Mouse (Mus musculus): Measurements from ENCODE around the gene Shisa3. TPM values are rescaled to one million over a fixed set of nuclear protein-coding genes. Genes with fewer than 3 reads are reported as not detected.

Gene Shisa3
- total RNA-seq (2021): under 1 TPM; 0.27 to 0.68 TPM

GRCm38 (mm10) chr5:67607804-67608673 is at the start of gene Shisa3:
Gene Shisa3 (plus strand): TSS chr5:67607882.
- no peak for DNase-seq (ENCODE audit: extremely low spot score in 1 of 2, low spot score in 1 of 2)

- no peak for DNase-seq (ENCODE audit: extremely low spot score in 1 of 2, low spot score in 1 of 2)
Measured at GRCm38 (mm10) chr5:67558644-67559043, 49.0 kb upstream of the Shisa3 start.

- DNase-seq (ENCODE audit: extremely low spot score in 1 of 2, low spot score in 1 of 2): no peak
Measured at GRCm38 (mm10) chr5:67559063-67559462, 48.6 kb upstream of the Shisa3 start.

- DNase-seq (ENCODE audit: extremely low spot score in 1 of 2, low spot score in 1 of 2): no peak
Measured at GRCm38 (mm10) chr5:67572552-67573155, 35.0 kb upstream of the Shisa3 start.

- no peak for DNase-seq (ENCODE audit: extremely low spot score in 1 of 2, low spot score in 1 of 2)
Measured at GRCm38 (mm10) chr5:67574039-67574438, 33.6 kb upstream of the Shisa3 start.

DNA sequence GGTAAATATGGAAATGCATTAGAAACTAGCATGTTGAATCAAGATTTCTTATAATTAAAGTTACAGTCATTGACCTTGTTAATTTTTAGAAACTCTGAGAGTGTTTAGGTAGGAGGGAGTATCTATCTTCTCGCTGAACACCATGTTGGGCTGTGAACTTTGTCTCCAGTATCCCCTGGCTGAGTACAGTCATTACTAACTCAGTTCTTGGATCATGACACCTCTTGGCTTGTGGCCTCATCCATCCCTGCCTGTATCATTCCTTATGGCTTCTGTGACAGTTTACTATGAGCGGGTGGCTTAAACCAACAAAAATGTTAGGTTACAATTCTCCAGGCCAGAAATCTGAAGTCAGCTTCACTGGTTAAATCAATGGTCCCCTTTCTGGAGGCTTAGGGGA is 32.0 kb upstream of the Shisa3 start:
- no peak for DNase-seq (ENCODE audit: extremely low spot score in 1 of 2, low spot score in 1 of 2)

DNA sequence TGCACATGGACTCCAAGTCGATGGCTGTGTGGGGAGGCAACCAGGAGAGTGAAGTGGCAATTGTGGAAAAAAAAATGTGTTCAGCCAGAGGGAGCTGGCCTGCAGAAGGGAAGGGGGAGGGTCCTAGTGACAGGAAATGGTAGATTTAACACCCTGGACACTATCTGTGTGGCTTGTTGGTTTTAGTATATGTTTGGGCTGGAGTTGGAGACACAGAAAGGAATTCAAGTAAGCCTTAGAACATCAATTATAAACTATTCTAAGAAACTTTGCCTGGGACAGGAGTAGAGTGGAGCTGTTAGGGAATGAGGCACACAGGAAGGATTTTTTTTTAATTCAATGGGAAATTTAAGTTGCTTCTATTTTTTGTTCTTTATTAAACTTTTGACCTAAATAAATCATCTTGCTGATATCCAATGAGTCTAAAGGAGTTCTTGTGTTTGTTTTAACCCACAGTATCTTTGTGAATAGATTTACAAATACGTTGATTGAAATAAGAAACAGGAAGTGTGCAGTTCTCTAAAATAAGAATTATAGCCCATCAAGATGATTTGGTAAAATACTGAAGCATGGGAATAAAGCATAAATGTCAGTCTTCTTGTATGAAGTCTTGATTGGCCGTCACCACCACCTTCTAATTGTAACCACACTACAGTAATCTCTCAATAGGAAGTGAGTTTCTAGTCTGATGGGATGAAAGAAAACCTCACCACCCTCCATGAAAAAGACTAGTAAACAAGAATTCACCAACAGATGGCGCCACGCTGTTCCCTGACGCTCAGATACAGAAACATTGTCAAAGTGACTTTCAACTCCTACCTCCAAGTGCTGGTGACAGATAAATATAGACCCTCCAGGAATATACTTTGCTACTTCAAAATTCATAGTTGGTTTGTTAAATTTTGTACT is 27.7 kb upstream of the Shisa3 start:
- DNase-seq (ENCODE audit: extremely low spot score in 1 of 2, low spot score in 1 of 2): peak in 1 of 2 experiments; percentile 10

- DNase-seq (ENCODE audit: extremely low spot score in 1 of 2, low spot score in 1 of 2): no peak
Measured at GRCm38 (mm10) chr5:67595070-67595469, 12.6 kb upstream of the Shisa3 start.

DNA sequence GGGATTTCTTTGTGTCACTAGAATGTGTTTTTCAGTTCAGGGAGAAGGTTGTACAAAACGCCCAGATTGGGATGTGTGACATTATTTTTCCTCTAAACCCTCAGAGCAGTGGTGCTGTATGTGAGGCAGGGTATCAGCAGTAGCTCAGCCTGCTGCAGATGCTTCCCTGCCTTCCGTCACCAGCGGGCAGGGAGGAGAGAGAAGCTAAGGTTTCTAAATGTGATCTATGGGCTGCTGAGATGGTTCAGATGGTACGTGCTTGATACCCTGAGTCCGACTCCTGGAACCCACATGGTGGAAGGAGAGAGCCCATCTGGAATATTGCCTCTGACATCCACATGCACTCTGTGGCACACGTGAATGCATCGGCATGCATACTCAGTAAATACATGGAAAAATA is 12.1 kb upstream of the Shisa3 start:
- no peak for DNase-seq (ENCODE audit: extremely low spot score in 1 of 2, low spot score in 1 of 2)

- DNase-seq (ENCODE audit: extremely low spot score in 1 of 2, low spot score in 1 of 2): no peak
Measured at GRCm38 (mm10) chr5:67599935-67600334, 7.7 kb upstream of the Shisa3 start.

DNA sequence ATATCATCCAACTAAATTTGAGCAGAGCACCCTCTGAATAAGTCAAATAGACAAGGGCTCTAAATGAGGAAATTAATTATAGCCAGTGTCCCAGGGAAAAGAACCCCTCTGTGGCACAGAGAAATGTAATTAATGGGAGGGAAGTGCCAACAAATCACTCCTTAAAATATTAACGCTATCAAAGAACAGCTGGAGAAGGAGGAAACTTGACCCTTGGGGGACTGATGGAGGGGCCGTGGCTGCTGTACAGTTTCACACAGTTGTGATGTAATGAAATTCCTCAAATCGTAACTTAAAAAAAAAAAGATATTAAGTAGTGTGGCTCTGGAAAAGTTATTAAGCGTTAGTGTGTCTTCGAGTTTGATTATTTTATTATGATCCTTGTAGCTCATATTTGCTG is 1.7 kb upstream of the Shisa3 start:
- DNase-seq (ENCODE audit: extremely low spot score in 1 of 2, low spot score in 1 of 2): no peak

DNA sequence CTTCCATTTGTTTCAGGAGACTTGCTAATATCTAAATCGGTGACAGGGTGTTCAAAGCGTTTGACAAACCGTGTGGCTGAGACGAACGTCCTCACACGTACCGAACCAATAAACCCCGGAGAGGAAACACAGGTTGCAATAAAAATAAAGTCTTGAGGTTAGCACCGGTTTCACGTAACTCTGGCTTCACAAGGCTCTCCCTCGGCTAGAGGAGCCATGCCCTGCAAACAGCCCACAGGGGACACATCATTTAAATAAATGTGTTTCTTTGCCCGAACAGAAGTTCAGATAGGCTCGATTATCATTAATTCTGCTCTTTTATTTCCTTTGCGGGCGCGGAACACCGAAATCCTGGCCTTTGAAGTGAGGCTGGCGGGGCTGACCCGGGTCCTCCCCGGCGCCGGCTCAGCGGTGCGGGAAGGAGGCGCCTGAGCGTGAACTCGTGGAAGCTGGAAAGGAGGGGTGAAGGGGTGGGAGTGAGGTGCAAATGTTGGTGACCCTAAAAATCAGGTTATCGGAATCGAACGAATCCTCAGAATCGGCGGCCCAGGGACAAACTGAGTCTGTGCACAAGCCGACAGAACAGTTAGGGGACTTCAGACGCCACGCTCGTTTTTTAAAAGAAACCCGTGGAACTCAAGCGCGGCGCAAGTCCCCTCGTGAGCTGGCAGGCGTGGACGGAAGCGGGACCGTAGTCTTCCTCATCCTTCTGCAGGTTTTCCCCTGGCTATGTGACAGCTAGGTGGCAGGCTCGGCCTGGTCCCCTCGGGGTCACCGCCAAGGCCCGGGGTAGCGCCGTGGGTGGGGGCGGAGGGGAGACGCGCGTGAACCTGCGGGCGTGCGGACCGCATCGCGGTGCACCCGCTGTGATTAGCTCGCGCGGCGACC is 522 bp upstream of the Shisa3 start:
- DNase-seq (ENCODE audit: extremely low spot score in 1 of 2, low spot score in 1 of 2): peak in 1 of 2 experiments; percentile 17

GRCm38 (mm10) chr5:67608674-67609519 is 1.2 kb downstream of the Shisa3 start:
- no peak for DNase-seq (ENCODE audit: extremely low spot score in 1 of 2, low spot score in 1 of 2)

DNA sequence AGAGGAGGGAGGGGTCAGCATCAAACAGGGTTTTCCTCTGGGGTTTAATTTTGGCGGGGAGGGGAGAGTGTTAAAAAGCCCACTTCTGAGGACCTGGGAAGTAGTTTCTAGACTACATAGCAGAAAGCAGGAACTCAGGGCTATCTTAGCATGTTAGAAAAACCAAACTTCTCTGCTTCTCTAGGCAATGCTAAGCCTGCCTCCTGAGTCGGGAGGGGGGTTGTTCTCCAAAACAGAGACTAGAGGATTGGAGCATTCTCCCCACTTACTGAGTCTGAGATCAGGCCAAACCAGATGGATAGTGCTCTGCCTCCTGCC is 1.8 kb downstream of the Shisa3 start:
- no peak for DNase-seq (ENCODE audit: extremely low spot score in 1 of 2, low spot score in 1 of 2)

DNA sequence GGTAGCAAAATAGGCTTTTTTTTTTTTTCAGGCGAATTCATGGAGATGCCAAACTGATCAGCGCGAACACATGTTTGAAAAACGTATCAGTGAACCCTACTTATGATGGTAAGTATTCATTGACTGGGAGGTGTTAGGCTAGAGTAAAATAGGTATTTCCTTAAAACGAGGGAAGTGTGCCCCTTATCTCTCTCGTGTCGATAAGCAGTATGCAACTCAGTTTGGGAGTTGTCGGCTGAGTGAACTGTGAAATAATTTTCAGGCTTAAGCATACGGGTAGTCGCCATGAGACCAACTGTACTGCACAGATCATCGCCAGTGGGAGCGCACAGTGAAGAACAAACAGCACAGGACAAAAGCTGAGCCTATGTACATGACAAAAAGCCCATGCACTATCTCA is 13.5 kb downstream of the Shisa3 start:
- no peak for DNase-seq (ENCODE audit: extremely low spot score in 1 of 2, low spot score in 1 of 2)

GRCm38 (mm10) chr5:67628180-67628940 is 20.7 kb downstream of the Shisa3 start:
- DNase-seq (ENCODE audit: extremely low spot score in 1 of 2, low spot score in 1 of 2): no peak

DNA sequence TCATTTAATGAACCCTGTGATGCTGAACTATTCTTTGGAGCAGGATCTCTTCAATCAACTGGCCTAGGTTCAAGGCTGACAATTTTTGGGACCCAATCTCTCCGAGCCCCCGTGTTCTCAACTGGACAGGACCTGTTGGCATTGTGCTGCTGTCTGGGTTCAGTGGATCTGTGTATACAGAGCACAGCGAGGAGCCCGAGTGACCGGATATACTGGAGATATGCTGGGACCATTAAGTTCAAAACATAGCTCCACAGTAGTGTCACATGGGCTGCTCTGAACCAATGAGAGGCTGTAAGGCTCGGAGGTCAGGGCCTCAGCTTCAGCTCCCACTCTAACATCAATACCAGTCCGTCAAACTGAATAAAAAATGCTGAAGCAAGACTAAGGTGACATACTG is 21.8 kb downstream of the Shisa3 start:
- no peak for DNase-seq (ENCODE audit: extremely low spot score in 1 of 2, low spot score in 1 of 2)

DNA sequence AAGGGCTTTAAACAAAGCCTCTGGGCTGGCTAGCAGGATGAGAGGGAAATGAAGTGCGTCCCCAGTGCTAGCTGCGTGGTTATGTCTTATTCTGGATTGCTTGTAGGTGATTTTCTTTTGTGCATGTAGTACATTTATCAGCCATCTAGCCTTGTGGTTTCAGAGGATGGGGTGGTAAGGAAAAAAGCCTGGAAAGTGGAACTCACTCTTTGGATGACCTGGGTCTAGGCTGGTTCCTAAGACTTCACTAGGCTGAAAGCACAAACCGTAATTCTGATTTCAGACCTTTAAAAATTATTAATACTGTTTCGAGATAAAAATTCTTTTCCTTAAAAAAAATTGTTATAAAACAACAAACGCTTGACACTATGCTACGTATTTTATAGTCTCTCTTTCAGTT is 22.2 kb downstream of the Shisa3 start:
- DNase-seq (ENCODE audit: extremely low spot score in 1 of 2, low spot score in 1 of 2): no peak
